Mouse (Mus musculus): ENCODE results near the gene Chrnb1. TPM values are rescaled to one million over a fixed set of nuclear protein-coding genes. Genes with fewer than 3 reads are reported as not detected.
A peak's percentile ranks its signal among the peaks of the same experiment; 100 is the strongest.

Chrnb1 gene
- polyA plus RNA-seq, 1 experiment: 3.5 TPM

DNA sequence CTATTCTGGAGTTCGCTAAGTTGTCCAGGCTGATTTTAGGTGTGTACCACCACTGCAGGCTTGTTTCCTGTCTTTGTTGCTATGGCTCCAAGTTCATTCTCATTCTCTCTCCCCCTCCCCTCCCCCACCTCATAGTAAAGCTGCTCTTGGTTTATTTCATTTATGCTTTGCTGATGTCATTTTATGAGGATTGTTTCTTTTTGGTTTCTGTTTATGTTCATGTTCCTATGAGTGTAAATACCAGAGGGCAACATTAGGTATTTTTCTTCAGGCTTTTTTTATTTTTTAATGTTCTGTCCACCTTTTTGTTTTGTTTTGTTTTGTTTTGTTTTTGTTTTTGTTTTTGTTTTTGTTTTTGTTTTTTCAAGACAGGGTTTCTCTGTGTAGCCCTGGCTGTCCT is 33.9 kb downstream of the Chrnb1 start, which contains the start of gene Slc35g3:
TSS of gene Slc35g3 (minus strand) at position 101 of the 400 bp plus-strand sequence.
- TF ChIP-seq POLR2A (IDR thresholded peaks at IDR 0.05; ENCODE audit: borderline replicate concordance, control insufficient read depth, low read depth, low read length): no peak
- TF ChIP-seq CTCF (IDR thresholded peaks at IDR 0.05; ENCODE audit: control insufficient read depth, insufficient read depth, low read length): no peak
- Histone ChIP-seq H3K4me3 (replicated peaks; ENCODE audit: control insufficient read depth, low read depth, low read length) (no peak within 1 kb of the TSS), H3K27ac (ENCODE audit: control insufficient read depth, insufficient read depth, low read depth, low read length, poor library complexity) (no peak within 1 kb of the TSS), H3K4me1 (ENCODE audit: control insufficient read depth, insufficient read depth, low read length) (peaks cover 2% of the 10 kb centered on the region)
- WGBS: 48% methylated on average over 1 of the region's 1 CpGs

DNA sequence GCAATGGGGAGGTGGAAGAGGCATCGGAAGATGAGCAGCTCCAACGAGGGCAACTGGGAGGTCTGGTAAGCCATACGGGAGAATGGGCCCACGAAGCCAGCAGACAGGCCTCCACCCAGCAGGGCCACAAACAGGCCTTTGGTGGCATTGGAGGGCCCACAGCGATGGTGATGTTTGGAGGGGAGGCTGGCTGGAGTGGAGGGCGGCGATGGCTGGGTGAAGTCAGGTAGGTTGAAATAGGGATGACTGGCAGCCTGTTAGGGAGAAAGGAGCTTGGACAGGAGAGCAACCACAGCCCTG is 34.9 kb downstream of the Chrnb1 start:
- Histone ChIP-seq H3K4me3 (replicated peaks; ENCODE audit: control insufficient read depth, low read depth, low read length) (no peak overlapping the region), H3K4me1 (ENCODE audit: control insufficient read depth, insufficient read depth, low read length) (peaks cover 2% of the 10 kb centered on the region), H3K27ac (ENCODE audit: control insufficient read depth, insufficient read depth, low read depth, low read length, poor library complexity) (no peak overlapping the region)
- WGBS: 89% methylated on average over 7 of the region's 7 CpGs
- TF ChIP-seq CTCF (IDR thresholded peaks at IDR 0.05; ENCODE audit: control insufficient read depth, insufficient read depth, low read length) (no peak), POLR2A (IDR thresholded peaks at IDR 0.05; ENCODE audit: borderline replicate concordance, control insufficient read depth, low read depth, low read length) (no peak)

DNA sequence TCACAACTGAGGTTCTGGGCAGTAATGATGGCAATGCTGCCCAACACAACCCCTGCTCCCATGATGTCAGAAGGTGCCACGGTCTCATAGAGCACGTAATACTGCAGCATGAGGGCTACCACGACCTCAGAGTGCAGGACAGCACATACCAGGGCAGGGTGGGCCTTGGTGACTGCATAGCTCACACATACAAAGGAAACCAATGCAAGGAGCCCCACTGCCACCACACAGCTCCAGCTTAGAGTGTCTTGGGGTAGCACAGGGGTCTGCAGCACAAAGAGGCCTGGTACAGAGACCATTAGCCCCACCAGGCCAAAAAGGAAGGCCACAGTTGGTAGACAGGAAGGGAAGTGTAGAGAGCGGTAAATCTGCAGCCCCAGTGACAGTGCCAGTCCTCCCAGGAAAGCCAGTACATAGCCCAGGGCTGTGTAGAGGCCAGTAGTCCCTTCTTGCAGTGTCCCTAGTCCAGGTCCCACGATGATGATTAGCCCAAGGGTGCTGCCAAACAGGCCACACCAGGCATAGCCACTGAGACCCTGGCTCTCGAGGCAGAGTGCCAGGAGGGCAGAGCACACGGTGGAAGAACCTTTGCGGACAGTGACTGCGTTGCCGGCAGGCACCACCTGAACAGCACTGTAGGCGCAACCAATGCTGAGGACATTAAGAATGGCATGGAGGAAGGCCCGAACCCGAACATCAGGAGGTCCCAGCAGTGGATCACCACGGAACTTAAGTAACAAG is 35.4 kb downstream of the Chrnb1 start:
- H3K27ac ChIP-seq (ENCODE audit: control insufficient read depth, insufficient read depth, low read depth, low read length, poor library complexity): no peak overlapping the region
- WGBS: 71% methylated on average over 14 of the region's 14 CpGs
- TF ChIP-seq CTCF (IDR thresholded peaks at IDR 0.05; ENCODE audit: control insufficient read depth, insufficient read depth, low read length) (no peak), POLR2A (IDR thresholded peaks at IDR 0.05; ENCODE audit: borderline replicate concordance, control insufficient read depth, low read depth, low read length) (no peak)
- peaks cover 2% of the 10 kb centered on the region for H3K4me1 ChIP-seq (ENCODE audit: control insufficient read depth, insufficient read depth, low read length)
- H3K4me3 ChIP-seq (replicated peaks; ENCODE audit: control insufficient read depth, low read depth, low read length): peak overlapping the region; percentile 14

GRCm38 (mm10) chr11:69758971-69759721 is 36.6 kb downstream of the Chrnb1 start:
- H3K27ac ChIP-seq (ENCODE audit: control insufficient read depth, insufficient read depth, low read depth, low read length, poor library complexity): peak overlapping the region; percentile 95
- under 1% methylated on average over 37 of the region's 37 CpGs for whole genome bisulfite sequencing
- peaks cover 2% of the 10 kb centered on the region for H3K4me1 ChIP-seq (ENCODE audit: control insufficient read depth, insufficient read depth, low read length)
- TF ChIP-seq POLR2A (IDR thresholded peaks at IDR 0.05; ENCODE audit: borderline replicate concordance, control insufficient read depth, low read depth, low read length) (peak; percentile 74), CTCF (IDR thresholded peaks at IDR 0.05; ENCODE audit: control insufficient read depth, insufficient read depth, low read length) (no peak)
- peak overlapping the region; percentile 69 for H3K4me3 ChIP-seq (replicated peaks; ENCODE audit: control insufficient read depth, low read depth, low read length)

DNA sequence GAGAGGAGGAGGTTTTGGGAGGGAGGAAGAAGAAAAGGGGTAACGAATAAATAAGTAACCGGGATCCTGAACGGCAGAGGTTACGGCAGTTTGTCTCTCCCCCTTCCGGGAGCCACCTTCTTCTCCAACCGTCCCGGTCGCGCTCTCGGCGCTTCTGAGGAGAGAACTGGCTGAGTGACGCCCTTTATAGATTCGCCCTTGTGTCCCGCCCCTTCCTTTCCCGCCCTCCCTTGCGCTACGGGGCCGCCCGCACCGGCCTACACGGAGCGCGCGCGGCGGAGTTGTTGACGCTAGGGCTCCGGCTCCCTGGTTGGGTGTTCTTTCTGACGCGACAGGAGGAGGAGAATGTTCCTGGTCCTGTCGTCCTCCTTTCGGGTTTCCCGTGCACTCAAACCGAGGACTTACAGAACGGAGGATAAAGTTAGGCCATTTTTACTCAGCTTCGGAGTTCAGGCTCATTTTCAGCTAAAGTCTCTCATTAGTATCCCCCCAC is 37.2 kb downstream of the Chrnb1 start, which contains the start of gene Polr2a:
TSS of gene Polr2a (minus strand) at position 160 of the 493 bp plus-strand sequence.
- TF ChIP-seq CTCF (IDR thresholded peaks at IDR 0.05; ENCODE audit: control insufficient read depth, insufficient read depth, low read length) (no peak), POLR2A (IDR thresholded peaks at IDR 0.05; ENCODE audit: borderline replicate concordance, control insufficient read depth, low read depth, low read length) (peak; percentile 100)
- Histone ChIP-seq H3K4me3 (replicated peaks; ENCODE audit: control insufficient read depth, low read depth, low read length) (peak within 1 kb of the TSS; percentile 77), H3K27ac (ENCODE audit: control insufficient read depth, insufficient read depth, low read depth, low read length, poor library complexity) (peak within 1 kb of the TSS; percentile 95), H3K4me1 (ENCODE audit: control insufficient read depth, insufficient read depth, low read length) (peaks cover 2% of the 10 kb centered on the region)
- WGBS: under 1% methylated on average over 36 of the region's 36 CpGs

DNA sequence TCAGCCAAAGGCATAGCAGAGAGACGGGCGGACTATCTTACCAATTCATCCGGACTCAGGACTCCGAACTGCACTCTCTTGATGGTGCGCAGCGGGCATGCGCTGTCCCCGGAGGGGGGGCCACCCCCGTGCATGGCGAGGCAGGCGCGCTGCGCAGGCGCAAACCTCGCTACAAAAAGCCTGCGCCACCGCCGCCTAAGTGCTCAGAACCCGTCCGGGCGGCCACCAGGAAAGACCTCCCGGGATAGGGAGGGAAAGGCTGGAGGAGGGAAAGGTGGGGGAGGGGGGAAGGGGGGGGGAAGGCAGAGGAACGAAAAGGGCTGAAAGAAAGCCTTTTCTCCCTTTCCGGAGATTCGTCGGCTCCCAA is 37.7 kb downstream of the Chrnb1 start:
- TF ChIP-seq CTCF (IDR thresholded peaks at IDR 0.05; ENCODE audit: control insufficient read depth, insufficient read depth, low read length): no peak
- under 1% methylated on average over 26 of the region's 26 CpGs for WGBS
- H3K4me1 ChIP-seq (ENCODE audit: control insufficient read depth, insufficient read depth, low read length): peaks cover 2% of the 10 kb centered on the region
- peak overlapping the region; percentile 95 for H3K27ac ChIP-seq (ENCODE audit: control insufficient read depth, insufficient read depth, low read depth, low read length, poor library complexity)
- H3K4me3 ChIP-seq (replicated peaks; ENCODE audit: control insufficient read depth, low read depth, low read length): peak overlapping the region; percentile 77

DNA sequence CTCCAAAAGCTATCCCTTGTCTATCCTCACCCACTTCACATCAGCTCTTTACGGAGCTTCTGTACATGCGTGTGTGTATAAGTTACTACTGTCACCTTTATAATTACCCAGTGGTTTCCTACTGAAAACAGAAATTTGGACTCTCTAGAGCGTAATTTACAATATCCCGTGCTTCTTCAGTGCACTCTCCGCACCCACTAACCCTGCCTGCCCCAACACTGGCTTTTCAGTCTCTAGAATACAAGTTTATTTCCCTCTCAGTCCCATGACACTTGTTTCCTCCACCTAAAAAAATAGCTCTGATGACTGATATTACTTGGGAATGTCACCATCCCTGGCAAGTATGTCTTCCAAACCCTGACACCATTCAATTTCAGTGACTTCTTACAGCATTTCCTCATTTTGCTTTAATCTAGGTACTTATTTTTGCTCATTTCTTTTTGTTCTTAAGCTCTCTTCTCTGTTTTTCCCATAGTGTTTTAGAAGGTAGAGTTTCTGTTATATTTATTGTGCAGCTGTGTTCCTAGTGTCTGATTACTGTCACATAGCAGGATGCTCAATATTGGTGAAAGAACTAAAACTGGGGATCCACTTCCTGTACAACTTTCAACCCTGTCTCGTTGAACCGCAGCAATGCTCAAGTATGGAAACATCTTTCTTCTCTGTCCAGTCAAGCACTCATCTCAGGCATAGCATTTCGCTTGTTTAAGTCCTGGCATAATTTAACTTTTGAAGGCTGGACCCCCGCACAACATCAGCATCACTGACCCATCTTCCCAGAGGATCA is 38.2 kb downstream of the Chrnb1 start:
- Histone ChIP-seq H3K4me3 (replicated peaks; ENCODE audit: control insufficient read depth, low read depth, low read length) (peak overlapping the region; percentile 77), H3K4me1 (ENCODE audit: control insufficient read depth, insufficient read depth, low read length) (peaks cover 2% of the 10 kb centered on the region), H3K27ac (ENCODE audit: control insufficient read depth, insufficient read depth, low read depth, low read length, poor library complexity) (peak overlapping the region; percentile 2)
- TF ChIP-seq POLR2A (IDR thresholded peaks at IDR 0.05; ENCODE audit: borderline replicate concordance, control insufficient read depth, low read depth, low read length) (no peak), CTCF (IDR thresholded peaks at IDR 0.05; ENCODE audit: control insufficient read depth, insufficient read depth, low read length) (no peak)
- 41% methylated on average over 9 of the region's 9 CpGs for WGBS

DNA sequence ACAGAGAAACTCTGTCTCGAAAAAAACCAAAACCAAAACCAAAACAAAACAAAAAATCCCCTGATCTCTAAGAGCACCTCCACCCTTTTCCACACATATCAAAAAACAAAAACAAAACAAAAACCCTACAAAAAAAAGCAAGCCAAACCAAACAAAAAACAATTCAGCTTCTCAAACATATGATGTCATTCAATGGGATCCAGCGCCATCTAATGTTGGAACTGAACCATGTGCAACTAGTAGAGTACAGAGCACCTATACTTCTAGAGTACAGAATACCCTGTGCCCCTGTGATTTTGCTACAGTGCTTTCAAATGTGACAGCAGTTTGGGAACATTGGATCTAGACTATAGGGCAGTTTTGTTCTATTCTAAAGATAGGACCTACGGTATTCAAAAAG is 41.0 kb downstream of the Chrnb1 start:
- H3K4me3 ChIP-seq (replicated peaks; ENCODE audit: control insufficient read depth, low read depth, low read length): no peak overlapping the region
- H3K4me1 ChIP-seq (ENCODE audit: control insufficient read depth, insufficient read depth, low read length): no peaks in the 10 kb centered on the region; the same call in 1 of the 2 replicates
- H3K27ac ChIP-seq (ENCODE audit: control insufficient read depth, insufficient read depth, low read depth, low read length, poor library complexity): no peak overlapping the region
- WGBS: 38% methylated on average over 3 of the region's 3 CpGs
- TF ChIP-seq POLR2A (IDR thresholded peaks at IDR 0.05; ENCODE audit: borderline replicate concordance, control insufficient read depth, low read depth, low read length) (no peak), CTCF (IDR thresholded peaks at IDR 0.05; ENCODE audit: control insufficient read depth, insufficient read depth, low read length) (no peak)

Data from bone marrow, adult 2 months (tissue).